Mouse (Mus musculus): Measurements from ENCODE around the gene Parp11. TPM values are rescaled to one million over a fixed set of nuclear protein-coding genes. Genes with fewer than 3 reads are reported as not detected.

The Parp11 gene
- polyA plus RNA-seq, 1 experiment from 2014 or later: 39.0 TPM

GRCm38 (mm10) chr6:127453407-127454343 is 7.0 kb downstream of the Parp11 start:
- WGBS: under 1% methylated on average over 69 of the region's 70 CpGs
- Histone ChIP-seq H3K27me3 (ENCODE audit: low read depth, poor library complexity, severe bottlenecking) (peaks cover under 1% of the 10 kb centered on the region), H3K36me3 (peaks cover 5% of the 10 kb centered on the region), H3K4me1 (peaks cover 43% of the 10 kb centered on the region), H3K9me3 (replicated peaks) (no peaks in the 10 kb centered on the region), H3K4me3 (peak overlapping the region; percentile 66), H3K27ac (replicated peaks) (peak overlapping the region; percentile 96)
- peak; percentile 93 for DNase-seq (ENCODE audit: low spot score)

- no peaks in the 10 kb centered on the region for H3K9me3 ChIP-seq (replicated peaks)
- WGBS: 51% methylated on average over 10 of the region's 10 CpGs
- peaks cover 37% of the 10 kb centered on the region for H3K4me1 ChIP-seq
- H3K27me3 ChIP-seq (ENCODE audit: low read depth, poor library complexity, severe bottlenecking): no peaks in the 10 kb centered on the region
- H3K36me3 ChIP-seq: peaks cover 5% of the 10 kb centered on the region
- DNase-seq (ENCODE audit: low spot score): no peak
- peak overlapping the region; percentile 96 for H3K27ac ChIP-seq (replicated peaks)
- H3K4me3 ChIP-seq: peak overlapping the region; percentile 66
These were observed 7.7 kb downstream of the Parp11 start for GRCm38 (mm10) chr6:127454344-127454707.

GRCm38 (mm10) chr6:127454809-127455208 is 8.2 kb downstream of the Parp11 start:
- H3K4me1 ChIP-seq: peaks cover 32% of the 10 kb centered on the region
- no peak overlapping the region for H3K27ac ChIP-seq (replicated peaks)
- no peaks in the 10 kb centered on the region for H3K27me3 ChIP-seq (ENCODE audit: low read depth, poor library complexity, severe bottlenecking)
- peaks cover 5% of the 10 kb centered on the region for H3K36me3 ChIP-seq
- no peak for DNase-seq (ENCODE audit: low spot score)
- H3K9me3 ChIP-seq (replicated peaks): no peaks in the 10 kb centered on the region
- H3K4me3 ChIP-seq: peak overlapping the region; percentile 66
- WGBS: 93% methylated on average over 6 of the region's 6 CpGs

GRCm38 (mm10) chr6:127455440-127455839 is 8.8 kb downstream of the Parp11 start:
- H3K9me3 ChIP-seq (replicated peaks): no peaks in the 10 kb centered on the region
- peaks cover 5% of the 10 kb centered on the region for H3K36me3 ChIP-seq
- H3K4me1 ChIP-seq: peaks cover 25% of the 10 kb centered on the region
- H3K27me3 ChIP-seq (ENCODE audit: low read depth, poor library complexity, severe bottlenecking): no peaks in the 10 kb centered on the region
- no peak overlapping the region for H3K27ac ChIP-seq (replicated peaks)
- DNase-seq (ENCODE audit: low spot score): no peak
- no peak overlapping the region for H3K4me3 ChIP-seq
- 96% methylated on average over 4 of the region's 4 CpGs for WGBS

GRCm38 (mm10) chr6:127456769-127457168 is 10.1 kb downstream of the Parp11 start:
- DNase-seq (ENCODE audit: low spot score): no peak
- Histone ChIP-seq H3K4me3 (no peak overlapping the region), H3K4me1 (peaks cover 18% of the 10 kb centered on the region), H3K27ac (replicated peaks) (no peak overlapping the region), H3K36me3 (peaks cover 5% of the 10 kb centered on the region), H3K9me3 (replicated peaks) (no peaks in the 10 kb centered on the region), H3K27me3 (ENCODE audit: low read depth, poor library complexity, severe bottlenecking) (no peaks in the 10 kb centered on the region)
- WGBS: 97% methylated on average over 2 of the region's 2 CpGs

GRCm38 (mm10) chr6:127459776-127460175 is 13.1 kb downstream of the Parp11 start:
- Histone ChIP-seq H3K9me3 (replicated peaks) (no peaks in the 10 kb centered on the region), H3K4me3 (no peak overlapping the region), H3K27ac (replicated peaks) (no peak overlapping the region), H3K36me3 (peaks cover 5% of the 10 kb centered on the region), H3K27me3 (ENCODE audit: low read depth, poor library complexity, severe bottlenecking) (no peaks in the 10 kb centered on the region), H3K4me1 (peaks cover 26% of the 10 kb centered on the region)
- DNase-seq (ENCODE audit: low spot score): no peak
- WGBS: 98% methylated on average over 2 of the region's 2 CpGs

- 89% methylated on average over 4 of the region's 4 CpGs for WGBS
- Histone ChIP-seq H3K4me1 (peaks cover 27% of the 10 kb centered on the region), H3K4me3 (no peak overlapping the region), H3K27ac (replicated peaks) (no peak overlapping the region), H3K27me3 (ENCODE audit: low read depth, poor library complexity, severe bottlenecking) (no peaks in the 10 kb centered on the region), H3K36me3 (peaks cover 5% of the 10 kb centered on the region), H3K9me3 (replicated peaks) (no peaks in the 10 kb centered on the region)
- DNase-seq (ENCODE audit: low spot score): no peak
These were observed 14.9 kb downstream of the Parp11 start for GRCm38 (mm10) chr6:127461491-127461890.

GRCm38 (mm10) chr6:127462251-127462650 is 15.6 kb downstream of the Parp11 start:
- Histone ChIP-seq H3K36me3 (peaks cover 5% of the 10 kb centered on the region; the same call in 1 of the 2 replicates), H3K4me1 (peaks cover 34% of the 10 kb centered on the region), H3K27me3 (ENCODE audit: low read depth, poor library complexity, severe bottlenecking) (no peaks in the 10 kb centered on the region), H3K4me3 (no peak overlapping the region), H3K27ac (replicated peaks) (no peak overlapping the region), H3K9me3 (replicated peaks) (no peaks in the 10 kb centered on the region)
- 87% methylated on average over 6 of the region's 6 CpGs for WGBS
- DNase-seq (ENCODE audit: low spot score): no peak

- Histone ChIP-seq H3K36me3 (peaks cover 4% of the 10 kb centered on the region; the same call in 1 of the 2 replicates), H3K4me3 (no peak overlapping the region), H3K27me3 (ENCODE audit: low read depth, poor library complexity, severe bottlenecking) (no peaks in the 10 kb centered on the region), H3K27ac (replicated peaks) (peak overlapping the region; percentile 47), H3K4me1 (peaks cover 32% of the 10 kb centered on the region), H3K9me3 (replicated peaks) (no peaks in the 10 kb centered on the region)
- WGBS: 71% methylated on average over 21 of the region's 21 CpGs
- no peak for DNase-seq (ENCODE audit: low spot score)
These were observed 16.8 kb downstream of the Parp11 start for GRCm38 (mm10) chr6:127463273-127464001.

GRCm38 (mm10) chr6:127464523-127464922 is 17.9 kb downstream of the Parp11 start:
- Histone ChIP-seq H3K4me1 (peaks cover 32% of the 10 kb centered on the region), H3K9me3 (replicated peaks) (no peaks in the 10 kb centered on the region), H3K36me3 (peaks cover 12% of the 10 kb centered on the region), H3K27ac (replicated peaks) (peak overlapping the region; percentile 47; the same call in 1 of the 2 replicates), H3K4me3 (no peak overlapping the region), H3K27me3 (ENCODE audit: low read depth, poor library complexity, severe bottlenecking) (no peaks in the 10 kb centered on the region)
- DNase-seq (ENCODE audit: low spot score): no peak
- 94% methylated on average over 7 of the region's 7 CpGs for WGBS

- Histone ChIP-seq H3K4me1 (peaks cover 32% of the 10 kb centered on the region), H3K36me3 (peaks cover 33% of the 10 kb centered on the region), H3K9me3 (replicated peaks) (no peaks in the 10 kb centered on the region), H3K27me3 (ENCODE audit: low read depth, poor library complexity, severe bottlenecking) (no peaks in the 10 kb centered on the region), H3K4me3 (no peak overlapping the region), H3K27ac (replicated peaks) (no peak overlapping the region)
- WGBS: 89% methylated on average over 4 of the region's 4 CpGs
- no peak for DNase-seq (ENCODE audit: low spot score)
These were observed 20.2 kb downstream of the Parp11 start for GRCm38 (mm10) chr6:127466749-127467310.

- DNase-seq (ENCODE audit: low spot score): no peak
- 91% methylated on average over 4 of the region's 4 CpGs for WGBS
- no peaks in the 10 kb centered on the region; the same call in 1 of the 2 replicates for H3K27me3 ChIP-seq (ENCODE audit: low read depth, poor library complexity, severe bottlenecking)
- no peak overlapping the region for H3K27ac ChIP-seq (replicated peaks)
- peaks cover 59% of the 10 kb centered on the region for H3K36me3 ChIP-seq
- H3K9me3 ChIP-seq (replicated peaks): no peaks in the 10 kb centered on the region
- H3K4me3 ChIP-seq: no peak overlapping the region
- H3K4me1 ChIP-seq: peaks cover under 1% of the 10 kb centered on the region; the same call in 1 of the 2 replicates
These were observed 25.4 kb downstream of the Parp11 start for GRCm38 (mm10) chr6:127472078-127472477.

All from midbrain, embryonic 10.5 days (tissue).